Mouse (Mus musculus): ENCODE data around the gene Cacna1d.
A peak's percentile ranks its signal among the peaks of the same experiment; 100 is the strongest.

The Cacna1d gene

DNA sequence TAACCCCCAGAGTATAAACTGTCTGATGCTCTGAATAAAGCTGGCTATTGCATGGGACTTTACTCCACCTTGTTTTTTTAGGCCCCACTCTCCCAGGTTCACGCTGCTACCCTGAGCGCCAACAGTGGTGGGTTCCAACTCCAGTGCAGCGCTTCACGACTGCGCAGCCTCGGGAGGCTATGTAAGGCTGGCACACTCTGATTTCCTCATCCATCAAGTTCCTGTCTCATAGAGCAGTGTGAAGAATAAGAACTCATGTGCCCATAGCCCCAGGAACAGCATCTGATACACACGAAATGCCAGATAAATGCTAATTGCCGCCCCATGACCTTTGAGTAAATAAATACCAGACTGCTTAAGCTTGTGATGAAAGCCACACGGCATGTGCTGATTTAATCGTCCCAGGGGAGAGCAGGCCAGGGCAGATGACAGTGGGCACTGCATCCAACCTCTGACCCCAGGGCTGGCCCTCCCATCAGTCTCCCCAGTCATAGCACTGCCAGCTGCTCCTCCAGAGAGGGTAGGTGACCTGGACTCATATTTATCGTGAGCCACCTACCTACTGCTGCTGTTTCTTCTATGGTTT is 352.8 kb downstream of the Cacna1d start:
- no peak for DNase-seq

- no peak for DNase-seq
Observed at GRCm38 (mm10) chr14:30137961-30138360, 353.3 kb downstream of the Cacna1d start.

GRCm38 (mm10) chr14:30136965-30137364 is 354.3 kb downstream of the Cacna1d start:
- DNase-seq: peak; percentile 80

DNA sequence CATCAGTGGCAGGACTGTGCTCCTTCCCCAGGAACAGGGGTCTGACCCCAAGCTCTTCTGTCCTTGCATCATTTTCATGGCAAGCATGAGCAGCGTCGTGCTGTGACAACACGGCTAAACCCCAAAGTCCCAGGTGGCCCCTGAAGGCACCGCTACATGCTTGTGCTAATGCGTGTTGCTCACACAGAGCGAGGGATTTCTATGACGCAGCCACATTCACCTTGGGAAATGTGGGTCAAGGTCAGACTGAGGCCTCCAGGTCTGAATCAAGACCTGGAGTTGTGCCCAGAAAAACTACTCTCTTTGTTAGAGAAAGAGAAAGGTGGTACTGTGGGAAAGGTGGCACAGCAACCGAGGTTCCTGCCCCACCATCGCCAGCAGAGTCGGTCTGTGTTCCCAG is 355.9 kb downstream of the Cacna1d start:
- DNase-seq: no peak

DNA sequence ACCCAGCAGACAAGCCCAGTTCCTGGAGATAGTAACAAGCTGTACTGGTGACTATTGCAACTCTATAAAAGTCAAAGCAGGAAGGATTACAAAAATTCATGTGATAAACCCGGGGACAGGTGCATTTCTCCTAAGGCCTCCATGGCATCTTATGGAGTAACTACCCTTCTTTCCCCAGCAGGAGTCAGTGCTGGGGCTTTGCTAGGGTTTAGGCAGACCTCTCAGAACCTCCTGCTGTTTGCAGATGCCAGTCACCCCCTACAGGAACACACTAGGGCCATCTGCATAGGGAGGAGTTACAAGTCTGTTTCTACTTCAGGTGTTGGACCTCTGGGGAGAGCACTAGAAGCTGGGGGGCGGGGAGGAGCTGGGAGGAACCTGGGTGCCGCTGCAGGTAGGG is 357.6 kb downstream of the Cacna1d start:
- no peak for DNase-seq

- no peak for DNase-seq
Observed at GRCm38 (mm10) chr14:30131256-30131655, 360.0 kb downstream of the Cacna1d start.

GRCm38 (mm10) chr14:30130092-30130491 is 361.2 kb downstream of the Cacna1d start:
- no peak for DNase-seq

DNA sequence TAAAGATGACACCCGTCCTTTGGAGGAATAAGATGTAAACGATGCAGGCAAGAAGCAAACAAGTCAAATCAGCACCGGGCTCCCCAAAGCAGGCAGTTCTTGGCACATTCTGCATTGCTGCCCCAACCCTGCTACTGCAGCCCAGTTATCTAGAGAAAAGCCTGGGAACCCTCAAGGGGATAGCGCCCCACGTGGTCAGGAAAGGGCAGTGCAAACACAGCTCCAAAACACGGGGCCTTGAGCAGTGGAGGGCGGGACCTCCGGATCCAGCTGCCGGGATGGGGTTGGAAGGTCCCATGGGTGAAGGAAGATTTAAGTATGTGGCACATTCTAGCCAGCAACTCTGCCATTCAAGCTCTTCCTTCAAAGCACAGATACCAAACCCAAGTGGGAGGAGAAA is 361.9 kb downstream of the Cacna1d start:
- DNase-seq: peak; percentile 25

DNA sequence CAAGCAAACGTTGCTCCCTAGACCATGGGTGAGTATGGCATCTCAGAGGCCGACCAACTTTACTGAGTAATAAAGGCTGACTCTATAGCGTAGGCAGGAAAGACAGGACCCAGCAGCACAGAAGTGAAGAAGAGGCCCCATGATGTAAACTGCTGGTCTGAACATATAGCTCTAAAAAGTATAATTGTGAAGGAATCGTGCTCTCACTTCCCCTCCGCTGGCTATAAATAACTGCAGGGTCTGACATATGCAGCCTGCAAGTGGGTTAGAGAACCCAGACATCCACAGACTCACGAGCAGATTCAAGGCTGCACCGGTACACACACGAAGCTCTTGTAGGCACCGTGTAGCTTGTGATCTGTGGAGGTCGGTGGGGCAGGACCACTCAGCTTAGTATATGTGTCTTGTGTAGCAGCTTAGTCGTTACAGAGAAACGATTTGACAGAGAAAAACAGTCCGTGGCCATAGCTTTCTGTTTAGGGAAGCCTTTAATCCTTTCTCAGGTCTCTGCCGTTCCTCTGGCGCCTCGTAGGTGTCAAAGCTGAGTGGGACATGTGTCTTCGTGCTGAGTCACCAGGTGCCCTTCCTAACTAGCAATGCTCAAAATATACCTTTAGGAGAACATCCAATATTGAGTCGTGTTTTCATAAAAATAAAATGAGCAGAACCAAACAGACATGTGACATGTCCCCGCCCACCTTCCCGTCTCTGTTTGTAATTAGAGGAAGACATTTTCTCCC is 366.1 kb downstream of the Cacna1d start:
- DNase-seq: no peak

DNA sequence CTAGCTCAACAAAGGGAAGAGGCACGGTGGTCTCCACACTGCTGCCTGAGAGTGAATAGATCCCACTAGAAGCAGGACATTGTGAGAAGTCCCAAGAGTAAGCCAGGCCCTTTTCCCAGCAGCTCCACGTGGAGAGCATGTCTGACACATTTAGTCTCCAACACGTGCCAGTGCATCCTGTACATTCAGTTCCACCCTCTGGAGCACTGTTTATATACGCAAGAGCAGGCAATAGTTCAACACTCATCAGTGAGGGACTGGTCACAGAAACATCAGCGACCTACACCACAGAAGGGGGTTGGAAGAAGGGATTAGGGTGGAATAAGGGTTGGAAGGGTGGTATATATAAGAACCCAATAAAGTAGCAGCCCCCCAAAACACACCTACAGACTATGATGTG is 371.2 kb downstream of the Cacna1d start:
- DNase-seq: no peak

- no peak for DNase-seq
Observed at GRCm38 (mm10) chr14:30113392-30114108, 377.7 kb downstream of the Cacna1d start.

DNA sequence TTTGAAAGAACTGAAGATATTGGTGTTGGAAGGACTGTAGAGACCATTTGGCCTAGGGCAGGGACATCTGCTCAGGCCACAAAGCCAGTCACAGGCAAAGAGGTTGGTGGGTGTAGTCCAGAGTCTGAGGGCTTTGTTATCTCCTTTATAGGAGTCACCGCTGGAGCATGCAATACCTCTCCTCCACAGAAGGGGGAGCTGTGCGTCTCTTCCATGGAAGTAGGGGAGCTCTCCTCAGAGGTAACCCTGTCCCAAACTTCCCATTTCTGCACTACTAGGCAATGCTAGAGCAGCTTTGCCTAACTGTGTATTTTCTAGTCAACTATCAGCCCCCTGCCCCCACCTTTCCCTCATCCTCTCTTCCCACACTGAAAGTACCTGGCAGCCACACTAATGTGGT is 382.2 kb downstream of the Cacna1d start:
- DNase-seq: no peak

DNA sequence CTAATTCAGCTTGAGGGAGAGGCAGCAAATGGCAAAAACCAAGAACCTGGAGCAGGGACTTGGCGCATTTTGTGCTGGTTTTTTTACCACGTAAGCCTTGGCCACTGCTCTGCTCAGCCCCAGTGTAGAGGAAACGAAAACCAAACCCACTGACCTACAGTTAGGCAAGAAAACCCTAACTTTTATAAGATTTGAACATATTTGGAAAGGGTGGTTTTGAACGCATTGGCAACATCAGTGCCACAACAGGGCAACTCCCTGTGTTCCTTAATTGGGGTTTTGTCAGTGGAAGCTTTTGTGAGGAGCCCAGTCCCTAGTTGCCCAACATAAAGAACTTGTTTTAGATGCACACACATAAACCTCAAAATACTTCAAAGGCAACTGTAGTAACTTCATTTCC is 384.7 kb downstream of the Cacna1d start:
- DNase-seq: no peak

- DNase-seq: no peak
Observed at GRCm38 (mm10) chr14:30105551-30105950, 385.7 kb downstream of the Cacna1d start.

DNA sequence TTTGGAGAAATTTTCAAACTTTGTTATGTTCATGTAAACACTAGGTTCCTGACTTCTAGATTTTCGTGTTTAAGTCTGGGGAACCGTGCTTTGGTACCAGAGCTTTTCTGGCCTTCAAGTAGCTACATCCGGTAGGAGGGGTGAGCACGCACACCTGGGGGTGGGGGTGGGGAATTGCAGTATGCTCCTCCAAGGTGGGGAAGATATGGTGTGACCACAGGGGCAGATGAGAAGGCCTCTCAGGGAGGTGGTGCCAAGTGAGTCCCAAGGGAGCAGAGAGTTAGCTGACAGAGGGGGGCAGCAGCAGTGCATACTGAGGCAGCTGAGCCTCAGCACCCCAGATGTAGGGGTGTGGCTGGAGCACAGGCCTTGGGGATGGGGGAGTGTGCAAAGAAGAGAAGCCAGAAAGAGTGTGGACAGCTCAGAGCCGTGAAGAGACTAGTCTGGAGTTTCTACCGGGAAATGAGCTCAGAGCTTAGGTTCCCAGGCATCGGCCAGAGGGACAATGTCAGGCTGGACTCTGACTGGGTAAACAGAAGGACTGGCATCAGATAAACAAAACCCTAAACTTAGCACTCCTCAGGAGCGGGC is 387.2 kb downstream of the Cacna1d start:
- no peak for DNase-seq

DNA sequence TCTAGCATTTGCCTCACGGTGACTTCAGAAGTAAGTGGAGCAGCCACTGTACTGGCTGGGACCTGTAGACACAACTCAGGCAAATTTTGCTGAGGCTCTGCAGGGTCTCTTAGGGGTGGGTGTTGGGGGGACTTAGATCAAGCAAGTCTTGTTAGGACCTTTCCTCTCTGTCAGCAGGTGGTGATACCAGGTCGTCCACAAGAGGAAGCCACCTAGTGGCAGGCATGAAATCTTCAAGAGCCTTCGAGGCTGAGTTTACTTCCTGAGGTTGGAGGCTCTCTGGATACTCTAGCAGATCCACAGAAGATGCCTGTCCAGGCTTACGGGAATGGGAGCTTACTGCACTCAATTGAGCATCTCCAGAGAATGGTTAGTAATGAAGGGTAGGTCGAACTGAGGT is 394.0 kb downstream of the Cacna1d start:
- peak; percentile 42 for DNase-seq

DNA sequence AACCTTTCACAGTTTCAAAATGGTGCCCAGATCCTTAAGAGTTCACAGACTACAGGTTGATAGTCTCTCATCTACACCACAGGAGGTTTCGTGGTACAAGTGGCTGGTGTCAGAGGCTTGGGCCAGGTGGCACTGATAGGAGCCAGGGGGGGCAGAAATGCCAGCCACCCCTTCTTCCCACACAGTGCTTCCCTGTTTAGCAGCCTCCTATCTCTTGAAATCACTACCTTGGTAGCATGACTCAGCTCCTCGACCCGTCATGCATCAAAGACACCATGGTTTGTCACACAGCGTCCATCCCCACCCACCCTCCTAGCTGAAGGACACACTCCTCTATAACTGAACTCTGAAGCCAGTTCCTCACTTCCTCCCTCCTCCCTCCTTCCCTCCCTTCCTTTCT is 398.8 kb downstream of the Cacna1d start:
- DNase-seq: no peak

DNA sequence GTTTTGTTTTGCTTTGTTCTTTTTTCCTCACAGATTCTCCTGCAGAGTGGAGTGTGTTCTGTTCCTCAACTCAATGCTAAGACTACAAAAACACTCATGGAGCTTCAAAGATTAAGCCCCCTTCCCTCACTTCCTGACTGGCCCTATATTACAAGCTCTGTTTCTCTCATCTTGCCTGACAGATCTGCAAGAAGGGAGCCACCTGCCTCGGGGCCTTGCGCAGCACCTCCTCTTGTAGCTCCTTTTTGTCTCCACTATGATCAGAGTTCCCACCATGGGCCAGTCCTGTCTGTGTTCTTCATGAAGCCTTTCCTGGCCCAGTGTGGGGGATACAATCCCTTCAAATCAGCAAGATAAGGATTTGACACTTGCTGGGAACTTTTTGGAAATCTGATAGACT is 399.2 kb downstream of the Cacna1d start:
- DNase-seq: no peak

DNA sequence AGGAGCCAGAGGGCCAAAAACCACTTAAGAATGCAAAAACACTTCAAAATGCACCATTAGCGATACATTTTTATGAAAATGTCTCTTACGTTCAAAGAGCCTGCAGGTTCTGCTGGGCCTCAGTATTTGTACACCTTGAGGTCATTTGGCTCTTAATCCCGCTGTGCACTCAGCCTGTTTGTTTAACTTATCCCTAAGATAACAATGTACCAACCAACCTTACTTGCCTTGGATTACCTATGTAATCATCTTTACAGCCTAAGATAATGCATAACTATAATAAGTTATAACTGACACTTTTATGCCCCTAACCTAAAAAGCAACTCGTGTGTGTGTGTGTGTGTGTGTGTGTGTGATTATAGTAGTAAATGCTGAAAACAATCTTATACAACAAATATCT is 411.5 kb downstream of the Cacna1d start:
- DNase-seq: no peak

GRCm38 (mm10) chr14:30078115-30078808 is 413.0 kb downstream of the Cacna1d start:
- DNase-seq: peak; percentile 57

DNA sequence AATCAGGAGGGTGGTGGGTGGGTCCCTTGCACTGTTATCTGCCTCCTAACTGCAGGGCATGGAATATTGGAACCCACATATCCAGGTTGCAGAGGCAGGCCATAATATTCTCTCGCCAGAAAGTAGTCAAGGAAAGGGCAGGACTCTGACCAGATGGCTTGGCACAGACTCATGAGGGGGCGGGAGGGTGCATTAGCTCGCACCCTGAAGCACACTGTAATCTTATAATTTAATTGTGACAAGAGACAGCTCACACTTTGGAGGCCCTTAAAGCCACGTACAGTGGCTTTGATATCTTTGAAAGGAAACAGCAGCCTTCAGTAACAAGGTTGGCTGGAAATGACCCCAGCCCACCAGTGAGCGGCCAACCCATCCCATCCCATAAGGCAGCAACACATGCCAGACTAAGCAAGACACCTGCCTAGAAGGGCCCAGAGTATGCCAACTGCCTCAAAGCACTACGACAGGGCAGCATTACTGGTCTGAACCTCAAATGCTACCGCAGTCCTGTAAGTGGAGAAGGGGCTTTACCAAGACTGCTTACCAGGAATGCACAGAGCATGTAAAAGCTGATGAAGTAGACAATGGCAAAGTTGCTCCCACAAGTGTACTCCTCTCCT is 415.9 kb downstream of the Cacna1d start:
- no peak for DNase-seq

- no peak for DNase-seq
Observed at GRCm38 (mm10) chr14:30068566-30068965, 422.7 kb downstream of the Cacna1d start.

- no peak for DNase-seq
Observed at GRCm38 (mm10) chr14:30066752-30067151, 424.5 kb downstream of the Cacna1d start.

All from kidney, adult 18-20 months (tissue).